Mouse (Mus musculus): ENCODE measurements around the gene Ppargc1a. TPM values are rescaled to one million over a fixed set of nuclear protein-coding genes. Genes with fewer than 3 reads are reported as not detected.

Ppargc1a gene
- total RNA-seq (2021), result 10 to 100 TPM; 28.9 to 96.0 TPM
- long read RNA-seq, experiment 1, full-length matches to known transcripts, result 5 of 20 reads
- long read RNA-seq, experiment 1, partial matches to known transcripts, result 1 of 20 reads
- long read RNA-seq, experiment 1, other reads (novel, unspliced or antisense), result 14 of 20 reads
- long read RNA-seq, experiment 2, full-length matches to known transcripts, result 5 of 10 reads
- long read RNA-seq, experiment 2, partial matches to known transcripts, result 1 of 10 reads
- long read RNA-seq, experiment 2, other reads (novel, unspliced or antisense), result 4 of 10 reads

GRCm38 (mm10) chr5:51567659-51568058, at the start of gene Ppargc1a:
Gene Ppargc1a (minus strand): TSS chr5:51567726.
- DNase-seq, result peak; percentile 9

DNA sequence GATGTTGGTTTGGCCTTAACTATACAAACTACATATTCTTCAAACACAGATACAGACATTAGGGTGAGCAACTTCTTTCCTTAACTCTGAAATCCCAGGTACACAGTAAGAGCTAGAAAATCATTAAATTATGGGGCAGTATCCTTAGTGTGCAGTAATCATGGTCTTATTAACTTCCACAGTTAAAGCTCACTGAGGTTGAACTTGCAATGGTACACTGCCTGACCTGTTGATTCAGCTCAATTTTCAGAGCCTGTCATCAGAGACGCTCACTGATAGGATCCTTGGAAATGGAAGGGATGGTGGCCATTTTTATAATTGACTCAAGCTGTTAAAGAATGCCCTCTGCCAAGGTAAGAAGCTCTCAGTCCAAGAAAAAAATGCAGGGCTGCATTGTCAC, 49.4 kb upstream of the Ppargc1a start:
- no peak for DNase-seq

- DNase-seq, result no peak
Measured at GRCm38 (mm10) chr5:51612049-51612448, 44.5 kb upstream of the Ppargc1a start.

DNA sequence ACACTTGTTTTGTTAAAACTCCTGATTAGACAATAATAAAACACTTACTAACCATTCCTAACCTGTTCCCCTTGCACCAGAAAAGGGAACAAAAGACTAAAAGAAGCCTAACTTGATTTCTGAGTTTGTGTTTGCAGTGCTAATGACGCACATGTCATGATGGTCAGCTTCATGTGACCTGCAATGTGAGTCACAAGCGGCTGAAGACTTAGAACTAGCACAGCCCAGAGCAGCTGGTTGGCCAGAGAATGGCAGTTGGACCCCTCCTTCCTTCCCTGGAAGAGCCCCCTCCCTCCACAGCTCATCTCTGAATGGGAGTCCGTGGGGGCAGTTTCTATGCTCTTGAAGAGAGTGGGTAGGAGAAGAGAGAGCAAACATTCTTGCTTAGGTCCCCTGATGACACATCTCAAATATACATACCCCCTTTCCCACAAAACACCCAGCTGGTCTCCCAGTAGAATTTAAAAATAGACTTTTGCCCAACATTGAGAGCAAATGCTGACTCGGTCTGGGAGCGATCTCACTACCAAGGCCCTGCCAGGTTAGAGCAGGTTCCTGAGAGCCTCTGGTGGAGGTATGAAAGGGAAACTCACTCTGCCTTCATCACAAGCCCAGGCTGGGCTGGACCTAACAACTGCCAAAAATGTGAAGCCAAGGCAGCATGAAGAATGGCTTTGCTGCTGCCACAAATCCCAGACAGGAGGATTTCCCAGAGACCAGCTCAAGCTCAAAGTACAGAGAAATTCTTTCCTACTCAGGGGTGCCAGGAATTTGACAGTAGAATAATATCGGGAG, 40.4 kb upstream of the Ppargc1a start:
- DNase-seq, result peak; percentile 11

GRCm38 (mm10) chr5:51599549-51599948, 32.0 kb upstream of the Ppargc1a start:
- no peak for DNase-seq

DNA sequence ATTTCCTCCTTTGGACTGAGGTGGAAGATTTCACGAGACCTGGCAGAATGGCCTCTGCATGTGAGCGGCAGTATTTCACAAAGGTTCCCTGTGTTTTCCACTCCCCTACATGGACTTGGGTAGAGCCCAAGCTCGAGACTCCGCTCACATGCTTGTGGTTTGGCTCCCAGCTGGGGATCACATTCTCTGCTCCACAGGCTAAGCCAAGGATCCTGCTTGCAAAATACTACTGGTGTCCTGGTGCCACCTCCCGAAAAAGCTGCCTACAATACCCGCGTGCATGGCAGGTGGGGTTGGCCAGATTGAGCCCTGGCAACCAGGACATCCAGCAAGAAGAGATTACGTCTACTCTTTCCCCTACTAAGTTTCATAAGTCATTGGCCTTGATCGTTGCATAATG, 28.1 kb upstream of the Ppargc1a start:
- peak; percentile 80 for DNase-seq

DNA sequence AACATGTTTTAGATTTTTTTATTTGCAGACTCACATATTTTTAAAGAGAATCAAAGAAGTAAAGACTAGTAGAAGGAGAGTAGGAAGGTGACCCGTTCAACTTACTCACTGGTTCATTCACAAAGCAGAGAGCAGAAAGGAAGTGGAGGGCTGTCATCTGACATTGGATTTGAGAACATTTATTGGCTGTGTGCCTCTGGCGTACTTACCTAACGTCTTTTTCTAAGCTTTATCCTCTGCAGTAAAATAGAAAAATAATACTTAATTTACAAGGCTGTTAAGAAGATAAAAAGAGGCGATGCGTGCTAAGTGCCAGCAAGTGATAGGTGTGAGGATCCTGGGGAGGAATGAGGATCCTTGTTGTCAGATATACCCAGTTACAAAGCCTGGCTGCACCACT, 24.7 kb upstream of the Ppargc1a start:
- DNase-seq, result no peak

- peak; percentile 32 for DNase-seq
Measured at GRCm38 (mm10) chr5:51591537-51592154, 24.1 kb upstream of the Ppargc1a start.

GRCm38 (mm10) chr5:51586187-51586586, 18.7 kb upstream of the Ppargc1a start:
- DNase-seq, result no peak

- DNase-seq, result no peak
Measured at GRCm38 (mm10) chr5:51584987-51585386, 17.5 kb upstream of the Ppargc1a start.

GRCm38 (mm10) chr5:51584186-51584585, 16.7 kb upstream of the Ppargc1a start:
- DNase-seq, result no peak

DNA sequence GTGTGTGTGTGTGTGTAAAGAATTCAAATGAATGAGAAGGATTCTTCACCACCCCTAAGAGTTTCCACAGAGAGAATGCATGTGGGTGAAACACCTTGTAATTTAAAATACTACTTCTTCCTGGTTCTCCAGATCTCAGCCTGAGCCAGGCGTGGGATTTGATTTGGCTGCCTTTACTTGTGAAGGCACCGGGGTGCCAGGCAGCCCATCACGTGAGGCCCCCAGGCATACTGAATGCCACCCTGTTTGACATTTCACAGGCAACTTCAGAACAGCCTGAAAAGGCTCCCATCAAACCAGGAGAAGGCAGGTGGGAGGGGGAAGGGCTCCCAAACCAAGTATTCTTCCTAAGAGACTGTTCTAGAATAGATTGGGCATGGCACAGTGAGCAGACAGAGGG, 16.1 kb upstream of the Ppargc1a start:
- no peak for DNase-seq

- no peak for DNase-seq
Measured at GRCm38 (mm10) chr5:51583030-51583429, 15.5 kb upstream of the Ppargc1a start.

GRCm38 (mm10) chr5:51582618-51583017, 15.1 kb upstream of the Ppargc1a start:
- DNase-seq, result no peak

- DNase-seq, result no peak
Measured at GRCm38 (mm10) chr5:51577594-51577993, 10.1 kb upstream of the Ppargc1a start.

DNA sequence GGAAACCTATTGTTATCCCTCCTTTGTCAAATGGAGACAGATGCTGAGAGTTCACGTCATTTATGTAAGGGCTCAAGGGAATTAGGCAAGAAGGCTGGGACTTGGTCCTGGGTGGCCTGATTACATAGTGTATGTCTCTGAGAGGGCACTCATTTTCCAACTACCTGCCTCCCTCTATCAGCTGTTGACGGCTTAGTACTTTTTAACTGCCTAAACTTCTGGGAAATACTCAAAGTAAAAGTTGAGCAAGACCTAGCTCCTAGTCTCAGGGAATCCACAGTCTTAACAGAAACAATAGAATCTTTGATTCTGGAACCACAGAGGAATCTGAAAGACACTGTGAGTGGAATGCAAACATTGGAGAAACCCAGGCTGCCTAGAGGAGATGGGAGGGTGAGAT, 6.2 kb upstream of the Ppargc1a start:
- DNase-seq, result no peak

- DNase-seq, result no peak
Measured at GRCm38 (mm10) chr5:51568198-51568690, 718 bp upstream of the Ppargc1a start.

- no peak for DNase-seq
Measured at GRCm38 (mm10) chr5:51565672-51566071, 1.9 kb downstream of the Ppargc1a start.

GRCm38 (mm10) chr5:51565038-51565437, 2.5 kb downstream of the Ppargc1a start:
- DNase-seq, result no peak

DNA sequence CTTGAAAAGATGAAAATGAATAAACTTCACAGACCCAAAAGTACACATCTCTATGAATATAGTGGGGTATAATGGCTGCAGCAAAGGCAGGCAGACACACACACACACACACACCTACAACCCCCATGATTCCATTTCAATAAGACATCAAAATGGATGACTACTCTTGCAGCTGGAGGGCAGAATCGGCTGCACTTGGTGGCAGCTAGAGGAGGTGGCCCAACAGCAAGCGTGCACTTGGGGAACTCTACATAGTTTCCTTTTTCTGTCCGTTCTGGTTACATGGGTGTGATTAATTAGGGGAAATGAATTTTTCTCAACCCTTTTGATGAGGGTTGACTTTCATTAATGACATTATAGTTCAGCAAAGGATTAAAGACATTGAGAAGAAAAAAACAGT, 4.0 kb downstream of the Ppargc1a start:
- no peak for DNase-seq

DNA sequence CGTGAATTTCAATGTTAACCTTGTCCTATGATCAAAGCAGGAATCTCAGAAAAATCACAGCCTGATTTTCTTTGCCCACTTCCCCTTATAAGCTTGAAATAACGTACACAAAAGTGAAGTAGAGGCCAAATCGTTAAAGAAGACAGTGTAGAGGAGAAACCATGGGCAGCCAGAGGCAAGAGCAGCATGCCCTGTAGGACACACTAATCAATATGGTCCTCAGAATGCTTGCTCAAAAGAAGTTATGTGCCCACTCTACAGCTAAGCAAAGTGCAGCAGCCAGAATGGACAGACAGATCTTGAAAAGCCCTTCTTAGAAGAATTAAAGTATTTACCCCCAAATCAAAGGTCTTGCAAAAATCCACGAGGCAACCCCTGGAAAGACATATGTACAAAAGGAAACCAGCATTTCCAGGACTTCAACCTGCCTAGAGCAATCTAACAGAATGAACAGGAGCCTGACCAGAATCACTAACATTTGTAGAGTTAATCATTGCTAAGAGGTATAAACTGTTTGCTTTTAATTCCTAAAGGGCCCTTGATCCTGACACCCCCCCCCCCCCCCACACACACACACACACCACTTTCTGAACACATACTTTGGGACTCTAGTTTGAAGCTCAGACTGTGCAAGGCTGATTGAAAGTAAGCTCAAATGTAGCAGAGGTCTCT, 9.8 kb downstream of the Ppargc1a start:
- no peak for DNase-seq

DNA sequence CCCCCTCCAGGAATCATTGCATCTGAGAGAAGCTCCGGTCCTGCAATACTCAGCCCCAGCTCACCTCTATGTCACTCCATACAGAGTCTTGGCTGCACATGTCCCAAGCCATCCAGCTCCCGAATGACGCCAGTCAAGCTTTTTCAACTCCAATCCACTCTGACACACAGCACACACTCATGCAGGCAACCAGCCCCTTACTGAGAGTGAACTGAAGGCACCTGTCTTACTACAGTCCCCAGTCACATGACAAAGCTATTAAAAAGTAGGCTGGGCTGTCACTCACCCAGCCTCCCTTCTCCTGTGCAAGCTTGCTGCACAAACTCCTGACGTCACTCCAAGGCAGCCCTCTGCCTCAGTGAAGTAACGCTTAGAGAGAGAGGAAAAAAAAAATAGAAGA, 13.9 kb downstream of the Ppargc1a start:
- DNase-seq, result peak; percentile 38

- DNase-seq, result no peak
Measured at GRCm38 (mm10) chr5:51553251-51553650, 14.3 kb downstream of the Ppargc1a start.
